Mouse (Mus musculus): ENCODE data around the gene Sema4a. TPM values are rescaled to one million over a fixed set of nuclear protein-coding genes. Genes with fewer than 3 reads are reported as not detected.

Sema4a gene
- polyA plus RNA-seq, 1 experiment from 2014 or later = 13.6 TPM

DNA sequence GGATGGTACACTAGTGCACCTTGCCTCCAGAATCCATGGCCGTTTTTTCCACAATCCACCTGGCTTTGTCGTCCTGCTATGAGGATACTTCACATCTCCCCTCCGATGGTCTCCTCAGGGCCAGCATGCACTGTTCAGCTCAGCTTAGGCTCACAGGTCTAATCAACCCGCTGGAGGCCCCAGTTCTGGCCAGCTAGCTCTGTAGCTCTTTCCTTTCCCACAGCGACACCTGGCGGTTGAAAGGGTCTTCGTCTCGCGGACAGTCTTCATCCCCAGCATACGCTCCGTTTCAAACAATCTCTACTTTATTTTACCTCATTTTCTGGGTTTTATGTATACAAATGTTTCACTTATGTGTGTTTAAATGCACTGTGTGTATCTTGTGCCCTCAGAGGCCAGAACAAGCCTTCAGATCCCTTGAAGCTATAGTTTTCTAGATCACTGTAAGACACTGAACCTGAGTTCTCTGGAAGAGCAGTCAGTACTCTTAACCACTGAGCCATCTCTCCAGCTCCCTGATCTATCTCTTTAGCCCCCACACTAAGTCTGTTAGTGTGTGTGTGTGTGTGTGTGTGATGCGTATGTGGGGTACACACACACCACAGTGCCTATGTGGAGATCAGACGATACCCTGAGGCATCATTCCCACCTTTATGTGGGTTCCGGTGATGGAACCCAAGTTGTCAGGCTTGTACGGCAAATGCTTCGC is 6.3 kb upstream of the Sema4a start:
- WGBS = 30% methylated on average over 16 of the region's 16 CpGs
- Histone ChIP-seq H3K4me3 (no peak overlapping the region), H3K4me2 (replicated peaks) (no peak overlapping the region), H3K9ac (no peak overlapping the region), H3K4me1 (no peaks in the 10 kb centered on the region), H3K27ac (no peak overlapping the region), H3K27me3 (replicated peaks) (0 out of 2 replicates have a peak, but pooled peaks cover 5% of the 10 kb centered on the region), H3K9me3 (no peaks in the 10 kb centered on the region), H3K36me3 (no peaks in the 10 kb centered on the region)
- ATAC-seq (ENCODE audit: low FRiP score, low read depth) = peak; percentile 78; the same call in 1 of the 2 replicates

DNA sequence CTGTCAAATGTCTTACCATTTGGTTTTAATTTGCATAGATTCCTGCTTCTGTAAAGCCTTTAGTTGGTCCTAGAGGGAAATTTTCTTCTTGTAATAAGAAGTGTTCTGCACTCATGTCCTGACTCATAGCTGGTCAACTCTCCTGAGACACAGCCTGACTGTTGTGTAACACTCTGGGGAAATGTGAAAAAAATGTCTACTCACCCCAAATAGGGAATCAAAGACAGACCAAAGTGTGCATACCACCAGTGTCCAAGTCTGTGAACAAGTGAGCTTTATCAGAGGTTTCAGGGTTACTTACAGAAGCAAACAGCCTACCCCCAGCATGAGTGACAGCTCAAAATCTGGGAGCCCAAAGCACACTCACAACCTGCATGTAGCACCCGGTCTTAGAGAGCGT is 4.1 kb upstream of the Sema4a start:
- H3K9me3 ChIP-seq = no peaks in the 10 kb centered on the region
- no peak overlapping the region for H3K9ac ChIP-seq
- no peak overlapping the region for H3K4me2 ChIP-seq (replicated peaks)
- H3K4me1 ChIP-seq = no peaks in the 10 kb centered on the region
- 0 out of 2 replicates have a peak, but pooled peaks cover 9% of the 10 kb centered on the region for H3K27me3 ChIP-seq (replicated peaks)
- no peak overlapping the region for H3K27ac ChIP-seq
- ATAC-seq (ENCODE audit: low FRiP score, low read depth) = no peak
- H3K4me3 ChIP-seq = no peak overlapping the region
- 86% methylated on average over 2 of the region's 2 CpGs for WGBS
- H3K36me3 ChIP-seq = no peaks in the 10 kb centered on the region

- no peak overlapping the region for H3K27ac ChIP-seq
- ATAC-seq (ENCODE audit: low FRiP score, low read depth) = no peak
- H3K4me3 ChIP-seq = no peak overlapping the region
- no peaks in the 10 kb centered on the region for H3K9me3 ChIP-seq
- no peak overlapping the region for H3K4me2 ChIP-seq (replicated peaks)
- WGBS = 54% methylated on average over 3 of the region's 3 CpGs
- H3K27me3 ChIP-seq (replicated peaks) = peaks cover 13% of the 10 kb centered on the region; the same call in 1 of the 2 replicates
- no peaks in the 10 kb centered on the region for H3K4me1 ChIP-seq
- H3K36me3 ChIP-seq = no peaks in the 10 kb centered on the region
- H3K9ac ChIP-seq = no peak overlapping the region
These were observed 3.4 kb upstream of the Sema4a start for GRCm38 (mm10) chr3:88464425-88464824.

- Histone ChIP-seq H3K9ac (no peak overlapping the region), H3K4me1 (peaks cover 21% of the 10 kb centered on the region; the same call in 1 of the 2 replicates), H3K27ac (no peak overlapping the region), H3K36me3 (no peaks in the 10 kb centered on the region), H3K27me3 (replicated peaks) (peaks cover 8% of the 10 kb centered on the region; the same call in 1 of the 2 replicates), H3K4me2 (replicated peaks) (no peak overlapping the region), H3K9me3 (no peaks in the 10 kb centered on the region), H3K4me3 (no peak overlapping the region)
- 81% methylated on average over 5 of the region's 5 CpGs for WGBS
- ATAC-seq (ENCODE audit: low FRiP score, low read depth) = no peak
These were observed 953 bp downstream of the Sema4a start for GRCm38 (mm10) chr3:88460029-88460428.

GRCm38 (mm10) chr3:88458778-88459219 is 2.2 kb downstream of the Sema4a start:
- H3K27ac ChIP-seq = no peak overlapping the region; the same call in 1 of the 2 replicates
- no peaks in the 10 kb centered on the region for H3K9me3 ChIP-seq
- ATAC-seq (ENCODE audit: low FRiP score, low read depth) = peak; percentile 71
- H3K27me3 ChIP-seq (replicated peaks) = peaks cover 8% of the 10 kb centered on the region; the same call in 1 of the 2 replicates
- peak overlapping the region; percentile 49; the same call in 1 of the 2 replicates for H3K9ac ChIP-seq
- H3K4me1 ChIP-seq = peaks cover 21% of the 10 kb centered on the region
- H3K36me3 ChIP-seq = no peaks in the 10 kb centered on the region
- H3K4me2 ChIP-seq (replicated peaks) = peak overlapping the region; percentile 59
- H3K4me3 ChIP-seq = peak overlapping the region; percentile 37
- WGBS = 1% methylated on average over 14 of the region's 14 CpGs

- H3K27ac ChIP-seq = no peak overlapping the region
- 0 out of 2 replicates have a peak, but pooled peaks cover 3% of the 10 kb centered on the region for H3K36me3 ChIP-seq
- H3K4me1 ChIP-seq = peaks cover 21% of the 10 kb centered on the region
- 64% methylated on average over 7 of the region's 7 CpGs for WGBS
- H3K9me3 ChIP-seq = no peaks in the 10 kb centered on the region
- ATAC-seq (ENCODE audit: low FRiP score, low read depth) = no peak
- H3K27me3 ChIP-seq (replicated peaks) = peaks cover 11% of the 10 kb centered on the region; the same call in 1 of the 2 replicates
- H3K9ac ChIP-seq = peak overlapping the region; percentile 49; the same call in 1 of the 2 replicates
- H3K4me2 ChIP-seq (replicated peaks) = peak overlapping the region; percentile 59
- H3K4me3 ChIP-seq = peak overlapping the region; percentile 3; the same call in 1 of the 2 replicates
These were observed 4.0 kb downstream of the Sema4a start for GRCm38 (mm10) chr3:88456746-88457532.

- Histone ChIP-seq H3K9ac (no peak overlapping the region), H3K9me3 (no peaks in the 10 kb centered on the region), H3K4me3 (no peak overlapping the region), H3K36me3 (0 out of 2 replicates have a peak, but pooled peaks cover 7% of the 10 kb centered on the region), H3K27me3 (replicated peaks) (peaks cover 11% of the 10 kb centered on the region; the same call in 1 of the 2 replicates), H3K4me2 (replicated peaks) (0 out of 2 replicates have a peak overlapping the region, but pooled peaks have one; percentile 59), H3K4me1 (peaks cover 21% of the 10 kb centered on the region), H3K27ac (no peak overlapping the region)
- ATAC-seq (ENCODE audit: low FRiP score, low read depth) = no peak
- 77% methylated on average over 8 of the region's 8 CpGs for WGBS
These were observed 4.7 kb downstream of the Sema4a start for GRCm38 (mm10) chr3:88456313-88456712.

GRCm38 (mm10) chr3:88455588-88456264 is 5.3 kb downstream of the Sema4a start:
- no peak overlapping the region for H3K4me3 ChIP-seq
- no peak overlapping the region for H3K27ac ChIP-seq
- ATAC-seq (ENCODE audit: low FRiP score, low read depth) = no peak
- H3K9me3 ChIP-seq = no peaks in the 10 kb centered on the region
- 0 out of 2 replicates have a peak overlapping the region, but pooled peaks have one; percentile 9 for H3K9ac ChIP-seq
- peaks cover 21% of the 10 kb centered on the region for H3K4me1 ChIP-seq
- H3K4me2 ChIP-seq (replicated peaks) = no peak overlapping the region
- 0 out of 2 replicates have a peak, but pooled peaks cover 10% of the 10 kb centered on the region for H3K36me3 ChIP-seq
- 75% methylated on average over 18 of the region's 18 CpGs for whole genome bisulfite sequencing
- H3K27me3 ChIP-seq (replicated peaks) = peaks cover 11% of the 10 kb centered on the region; the same call in 1 of the 2 replicates

DNA sequence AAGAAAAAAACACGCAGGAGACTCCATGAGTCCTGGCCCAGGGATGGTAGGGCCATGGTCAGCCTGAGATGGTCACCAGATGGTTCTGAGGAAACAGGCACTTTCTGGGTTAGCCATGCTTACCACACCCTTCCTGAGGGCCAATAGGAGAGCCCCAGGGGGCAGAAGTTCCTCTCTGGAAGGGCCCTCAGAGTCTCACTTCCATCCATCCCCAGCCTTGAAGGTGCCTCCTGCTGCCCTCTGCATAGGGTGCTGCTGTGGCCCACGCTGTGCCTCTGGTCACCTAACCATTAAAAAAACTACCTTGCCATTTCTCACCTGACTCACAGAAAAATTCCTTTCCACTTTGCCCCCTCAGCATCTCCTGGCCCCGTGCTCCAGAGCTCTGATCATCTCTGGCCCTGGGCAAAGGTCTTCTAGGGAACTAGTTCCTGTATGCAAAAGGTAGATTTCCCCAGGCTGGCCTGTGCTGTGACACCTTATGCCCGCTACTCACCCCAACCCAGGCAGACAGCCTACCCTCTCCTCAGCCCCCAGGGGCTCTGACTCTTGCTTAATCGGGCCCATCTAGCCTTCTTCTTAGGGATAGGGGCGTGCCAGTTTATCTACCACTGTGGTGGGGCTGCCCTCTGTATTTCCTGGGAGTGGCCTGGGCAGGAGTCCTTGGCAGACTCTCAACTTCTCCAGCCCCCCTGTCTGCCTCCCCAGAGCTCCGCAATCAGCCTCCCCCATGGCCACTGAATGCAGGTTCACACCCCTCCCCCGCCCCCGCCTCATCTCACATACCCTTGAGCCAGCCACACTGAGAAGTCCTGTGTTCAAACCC is 6.0 kb downstream of the Sema4a start:
- Histone ChIP-seq H3K27ac (no peak overlapping the region), H3K9me3 (no peaks in the 10 kb centered on the region), H3K4me3 (no peak overlapping the region), H3K4me1 (peaks cover 21% of the 10 kb centered on the region), H3K27me3 (replicated peaks) (peaks cover 6% of the 10 kb centered on the region; the same call in 1 of the 2 replicates), H3K4me2 (replicated peaks) (no peak overlapping the region), H3K36me3 (0 out of 2 replicates have a peak, but pooled peaks cover 13% of the 10 kb centered on the region), H3K9ac (0 out of 2 replicates have a peak overlapping the region, but pooled peaks have one; percentile 9)
- 67% methylated on average over 9 of the region's 9 CpGs for WGBS
- ATAC-seq (ENCODE audit: low FRiP score, low read depth) = no peak

DNA sequence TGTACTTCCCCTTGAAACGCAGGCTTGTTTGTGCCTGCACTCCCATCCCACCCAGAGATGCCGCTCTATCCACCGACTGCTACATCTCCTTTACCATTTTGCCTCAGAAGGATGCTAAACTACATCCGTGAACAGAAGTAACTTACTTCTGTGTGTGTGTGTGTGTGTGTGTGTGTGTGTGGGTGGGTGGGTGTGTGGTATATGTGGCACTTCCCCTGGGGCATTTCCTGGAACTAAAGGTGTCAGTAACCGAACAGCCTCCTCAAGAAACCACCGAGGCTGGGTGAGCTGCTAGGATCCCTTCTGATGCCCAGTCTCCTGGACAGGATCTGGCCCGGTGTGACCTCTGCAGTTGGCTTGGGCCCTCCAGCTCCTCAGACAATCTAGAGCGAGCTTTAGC is 7.0 kb downstream of the Sema4a start:
- no peak overlapping the region for H3K4me3 ChIP-seq
- H3K27me3 ChIP-seq (replicated peaks) = 0 out of 2 replicates have a peak, but pooled peaks cover 3% of the 10 kb centered on the region
- WGBS = 80% methylated on average over 8 of the region's 8 CpGs
- no peak overlapping the region for H3K9ac ChIP-seq
- peaks cover 23% of the 10 kb centered on the region for H3K4me1 ChIP-seq
- no peak overlapping the region for H3K4me2 ChIP-seq (replicated peaks)
- no peak overlapping the region for H3K27ac ChIP-seq
- peaks cover 13% of the 10 kb centered on the region; the same call in 1 of the 2 replicates for H3K36me3 ChIP-seq
- no peak for ATAC-seq (ENCODE audit: low FRiP score, low read depth)
- H3K9me3 ChIP-seq = no peaks in the 10 kb centered on the region

- Histone ChIP-seq H3K9ac (no peak overlapping the region), H3K36me3 (peaks cover 13% of the 10 kb centered on the region; the same call in 1 of the 2 replicates), H3K9me3 (no peaks in the 10 kb centered on the region), H3K27me3 (replicated peaks) (0 out of 2 replicates have a peak, but pooled peaks cover 3% of the 10 kb centered on the region), H3K27ac (no peak overlapping the region), H3K4me3 (no peak overlapping the region), H3K4me2 (replicated peaks) (no peak overlapping the region), H3K4me1 (peaks cover 17% of the 10 kb centered on the region)
- WGBS = 56% methylated on average over 8 of the region's 8 CpGs
- no peak for ATAC-seq (ENCODE audit: low FRiP score, low read depth)
These were observed 7.6 kb downstream of the Sema4a start for GRCm38 (mm10) chr3:88453369-88453768.
